Mouse (Mus musculus): Measurements from ENCODE around the gene Pde4dip.

DNA sequence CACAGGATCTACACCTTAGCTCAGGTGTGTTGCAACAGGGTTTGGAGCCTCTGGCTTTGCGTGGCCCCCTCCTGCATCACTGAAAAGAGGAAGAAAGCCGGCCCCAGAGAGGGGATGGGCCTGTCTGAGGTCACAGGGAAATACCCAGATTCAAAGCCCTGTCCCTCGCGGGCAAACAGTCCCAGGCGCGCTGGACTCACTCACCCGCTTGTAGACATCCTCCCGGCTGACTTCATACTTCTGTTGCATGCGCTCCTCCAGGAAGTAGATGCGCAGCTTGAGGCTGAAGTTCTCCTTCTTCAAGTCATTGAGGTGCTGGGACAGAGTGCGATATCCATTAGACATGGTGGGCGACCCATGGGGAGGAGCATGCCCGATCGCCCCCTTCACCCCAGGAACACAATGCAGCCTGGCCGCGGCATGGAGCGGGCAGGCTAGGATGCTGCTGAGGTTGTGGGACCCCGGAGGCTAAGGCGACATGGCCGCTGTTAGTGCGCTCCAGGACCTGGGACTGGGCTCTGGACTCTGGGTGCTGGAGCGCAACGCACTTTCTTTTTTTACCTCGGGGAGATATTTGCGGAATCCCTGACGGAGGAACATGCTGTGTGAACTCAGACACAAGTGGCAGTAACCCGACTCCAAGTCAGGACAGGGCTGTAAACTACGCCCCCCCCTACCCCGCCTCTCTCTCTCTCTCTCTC, 64.3 kb downstream of the Pde4dip start:
- TF ChIP-seq CTCF (IDR thresholded peaks at IDR 0.05; ENCODE audit: low read depth) (no peak), EP300 (IDR thresholded peaks at IDR 0.05; ENCODE audit: low read depth) (no peak)
